Mouse (Mus musculus): Measurements from ENCODE around the gene Pnkd.

DNA sequence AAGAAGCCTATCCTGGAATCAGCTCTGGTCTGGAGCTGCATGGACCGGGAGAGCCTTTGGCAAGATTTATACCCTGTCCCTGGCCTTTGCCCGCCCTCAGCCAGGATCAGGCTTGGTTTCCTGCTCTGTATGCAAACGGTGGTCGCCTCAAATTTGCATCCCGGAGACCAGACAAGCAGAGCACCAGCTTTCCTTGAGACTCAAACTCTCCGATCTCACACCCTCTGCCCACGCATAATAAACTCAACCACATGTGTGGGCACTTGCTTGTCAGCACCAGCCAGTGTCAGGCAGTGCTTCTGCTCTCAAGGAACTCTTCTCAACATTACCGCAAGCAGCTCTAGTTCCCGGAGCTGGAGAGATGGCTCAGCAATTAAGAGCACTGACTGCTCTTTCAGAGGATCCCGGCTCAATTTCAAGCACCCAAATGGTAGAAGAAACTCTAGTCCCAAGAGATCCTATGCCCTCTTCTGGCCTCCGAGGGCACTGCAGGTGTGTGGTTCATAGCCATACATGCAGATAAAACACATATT, 113.3 kb downstream of the Pnkd start:
- TF ChIP-seq CTCF (IDR thresholded peaks at IDR 0.05; ENCODE audit: borderline replicate concordance, control insufficient read depth, extremely low read depth, insufficient read depth, low read length, poor library complexity) (no peak), POLR2A (IDR thresholded peaks at IDR 0.05; ENCODE audit: control insufficient read depth, extremely low read depth, insufficient read depth, low read length, poor library complexity) (no peak)

Data from thymus, adult 2 months (tissue).